Mouse (Mus musculus): ENCODE measurements around the gene Piwil4. TPM values are rescaled to one million over a fixed set of nuclear protein-coding genes. Genes with fewer than 3 reads are reported as not detected.

Piwil4 gene
- under 1 TPM in 1 of 2 experiments, not detected in 1; 0.19 TPM for total RNA-seq (2021)
- long read RNA-seq, experiment 1, result 0 reads
- long read RNA-seq, experiment 2, result 0 reads

GRCm38 (mm10) chr9:14740151-14740924, at the start of gene Piwil4:
Gene Piwil4, minus strand, starts transcription at chr9:14740733.
- DNase-seq (ENCODE audit: low spot score in 2 of 2), result no peak

- DNase-seq (ENCODE audit: low spot score in 2 of 2), result no peak
Observed at GRCm38 (mm10) chr9:14787356-14787755, 46.8 kb upstream of the Piwil4 start.

- peak; percentile 81 to 87 for DNase-seq (ENCODE audit: low spot score in 2 of 2)
Observed at GRCm38 (mm10) chr9:14784039-14785002, 43.8 kb upstream of the Piwil4 start, which contains the start of the genes Mre11a and Ankrd49. Gene Mre11a, plus strand, starts transcription at chr9:14784654. Gene Ankrd49, minus strand, starts transcription at chr9:14784856.

DNA sequence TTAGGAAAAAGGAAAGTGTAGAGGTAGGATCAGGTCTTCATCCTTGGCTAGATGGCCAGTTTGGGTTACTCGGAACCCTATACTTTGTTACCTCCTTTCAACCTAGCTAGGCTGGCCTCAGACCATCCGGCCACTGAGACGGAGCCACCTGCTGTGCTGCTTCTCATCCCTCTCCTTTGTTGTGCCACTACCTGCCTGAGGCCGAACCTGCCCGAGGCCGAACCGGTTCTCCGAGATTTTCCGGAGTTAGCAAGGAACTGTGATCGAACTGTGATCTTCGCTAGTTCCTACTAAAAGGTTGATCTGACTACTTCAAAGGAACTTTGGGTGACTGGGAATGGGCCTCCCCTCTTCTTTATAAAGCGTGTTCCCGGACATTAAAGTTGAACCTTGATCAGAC, 37.8 kb upstream of the Piwil4 start:
- DNase-seq (ENCODE audit: low spot score in 2 of 2), result no peak

DNA sequence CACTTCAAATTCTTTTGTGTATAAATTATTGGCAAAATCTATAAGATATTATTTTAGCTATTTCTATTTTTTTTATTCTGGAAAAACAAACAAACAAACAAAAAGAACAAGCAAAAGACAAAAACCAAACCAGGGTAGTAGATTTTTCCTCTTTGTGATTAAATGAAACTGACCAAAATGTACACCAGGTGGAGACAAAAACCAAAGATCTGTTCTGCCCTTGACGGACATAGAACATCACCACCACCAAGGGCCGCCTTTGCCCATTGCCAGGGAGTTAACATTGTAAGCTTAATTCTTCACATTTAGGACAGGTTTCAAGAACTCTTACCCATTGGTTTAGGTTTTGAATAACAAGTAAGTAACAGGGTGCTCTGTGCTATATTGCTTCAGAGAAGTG, 33.3 kb upstream of the Piwil4 start:
- DNase-seq (ENCODE audit: low spot score in 2 of 2), result no peak

DNA sequence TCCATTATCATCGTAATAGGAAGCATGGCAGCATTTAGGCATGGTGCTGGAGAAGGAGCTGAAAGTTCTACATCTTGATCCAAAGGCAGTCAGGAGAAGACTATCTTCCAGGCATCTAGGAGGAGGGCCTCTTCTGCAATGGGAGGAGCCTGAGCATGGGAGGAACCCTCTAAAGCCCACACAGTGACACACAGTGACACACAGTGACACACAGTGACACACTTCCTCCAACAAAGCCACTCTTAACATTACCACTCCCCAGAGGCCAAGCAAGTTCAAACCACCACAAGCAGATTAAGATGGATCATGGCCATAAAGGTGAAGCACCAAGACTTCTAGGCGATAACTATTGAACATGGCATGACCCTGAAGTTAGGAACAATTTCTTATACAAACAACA, 31.5 kb upstream of the Piwil4 start:
- DNase-seq (ENCODE audit: low spot score in 2 of 2), result no peak

GRCm38 (mm10) chr9:14770803-14771471, 30.4 kb upstream of the Piwil4 start, which contains the start of gene 1700012B09Rik:
Gene 1700012B09Rik, minus strand, starts transcription at chr9:14771030.
- DNase-seq (ENCODE audit: low spot score in 2 of 2), result no peak

- DNase-seq (ENCODE audit: low spot score in 2 of 2), result no peak
Observed at GRCm38 (mm10) chr9:14769811-14770210, 29.3 kb upstream of the Piwil4 start.

DNA sequence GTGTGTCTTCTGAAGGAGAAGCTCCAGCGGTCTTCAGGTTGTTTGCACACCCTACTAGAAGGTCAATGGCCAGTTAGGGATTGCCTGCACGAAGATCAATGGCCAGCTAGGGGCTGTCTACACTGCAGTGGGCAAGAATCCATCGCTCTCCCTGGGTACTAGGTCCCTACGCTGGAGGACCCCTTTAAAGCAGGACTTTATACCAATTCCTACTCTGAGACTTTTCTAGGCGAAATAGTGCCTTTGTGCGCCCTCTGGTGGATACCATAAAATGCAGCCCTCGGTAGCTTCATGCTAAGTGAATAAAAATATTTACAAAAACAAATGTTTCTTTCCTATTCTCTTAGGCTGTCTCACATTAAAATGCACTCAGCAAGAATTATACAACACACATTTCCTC, 24.2 kb upstream of the Piwil4 start:
- peak; percentile 48 to 56 for DNase-seq (ENCODE audit: low spot score in 2 of 2)

DNA sequence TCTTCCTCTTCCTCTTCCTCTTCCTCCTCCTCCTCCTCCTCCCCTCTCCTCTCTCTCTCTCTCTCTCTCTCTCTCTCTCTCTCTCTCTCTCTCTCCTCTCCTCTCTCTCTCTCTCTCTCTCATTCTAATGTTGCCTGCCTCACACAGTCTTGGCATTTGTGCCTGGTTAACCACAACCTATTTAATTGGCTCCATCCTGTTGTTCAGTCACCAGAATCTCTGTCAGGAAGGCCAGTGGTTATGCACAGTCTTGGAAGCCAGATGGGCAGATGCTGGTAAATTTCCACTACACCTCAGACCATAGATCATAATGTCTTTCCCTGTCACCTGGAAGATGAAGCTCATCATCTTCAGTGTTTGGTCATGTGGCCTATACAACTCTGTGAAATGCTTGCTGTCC, 18.7 kb upstream of the Piwil4 start:
- DNase-seq (ENCODE audit: low spot score in 2 of 2), result no peak

DNA sequence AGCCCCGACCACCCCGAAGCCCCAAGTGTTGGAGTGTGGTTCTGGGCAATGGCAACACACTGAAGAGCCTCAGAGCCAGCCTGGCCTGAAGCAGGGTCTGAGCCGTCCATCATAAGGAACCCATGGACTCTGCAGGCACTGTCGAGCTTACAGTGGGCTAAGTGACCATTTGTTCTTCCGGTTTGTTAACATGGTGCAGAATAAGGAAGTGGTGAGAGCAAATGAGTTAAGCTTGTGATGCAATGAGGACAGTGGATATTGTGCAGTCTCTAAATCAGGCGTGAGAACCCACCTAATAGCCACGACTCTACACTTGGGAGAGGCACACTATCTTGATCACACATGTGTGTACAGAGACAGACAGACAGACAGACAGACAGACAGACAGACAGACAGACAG, 18.1 kb upstream of the Piwil4 start:
- DNase-seq (ENCODE audit: low spot score in 2 of 2), result no peak

DNA sequence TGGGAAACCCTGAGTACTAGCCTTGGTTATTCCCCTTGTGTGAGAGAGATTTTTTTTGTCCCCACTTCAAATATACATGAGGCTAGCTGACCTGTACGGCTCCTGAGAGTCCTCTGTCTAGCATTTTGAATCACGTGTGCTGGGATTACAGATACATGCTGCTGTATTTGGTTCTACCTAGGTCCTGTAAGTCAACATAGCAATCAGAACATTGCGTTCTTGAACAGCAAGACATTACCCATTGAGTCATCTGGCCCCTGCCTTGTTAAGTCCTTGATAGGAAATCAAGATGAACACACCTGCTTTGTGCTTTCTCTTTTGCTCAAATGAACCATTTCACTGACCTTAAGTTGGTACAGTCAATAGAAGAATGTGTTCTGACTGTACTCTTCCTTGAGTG, 13.9 kb upstream of the Piwil4 start:
- no peak for DNase-seq (ENCODE audit: low spot score in 2 of 2)

DNA sequence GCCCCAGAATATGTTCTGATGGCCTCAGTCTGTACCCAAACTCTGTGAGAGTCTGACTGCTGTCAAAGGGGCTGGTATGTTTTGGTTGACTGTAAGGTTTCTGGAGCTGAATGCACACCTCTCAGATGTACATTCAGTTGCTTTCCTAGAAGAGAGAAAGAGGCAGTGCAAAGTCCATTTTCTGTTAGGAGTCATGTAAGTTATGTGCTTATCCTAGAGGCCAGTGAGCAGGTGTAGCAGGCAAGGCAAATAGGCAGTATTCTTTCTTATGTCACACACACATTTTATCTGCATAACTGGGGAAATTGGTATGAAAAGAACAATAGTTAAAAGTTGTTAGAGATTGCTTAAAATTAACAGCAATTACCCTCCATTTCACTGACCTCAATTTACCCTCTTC, 13.4 kb upstream of the Piwil4 start:
- no peak for DNase-seq (ENCODE audit: low spot score in 2 of 2)

DNA sequence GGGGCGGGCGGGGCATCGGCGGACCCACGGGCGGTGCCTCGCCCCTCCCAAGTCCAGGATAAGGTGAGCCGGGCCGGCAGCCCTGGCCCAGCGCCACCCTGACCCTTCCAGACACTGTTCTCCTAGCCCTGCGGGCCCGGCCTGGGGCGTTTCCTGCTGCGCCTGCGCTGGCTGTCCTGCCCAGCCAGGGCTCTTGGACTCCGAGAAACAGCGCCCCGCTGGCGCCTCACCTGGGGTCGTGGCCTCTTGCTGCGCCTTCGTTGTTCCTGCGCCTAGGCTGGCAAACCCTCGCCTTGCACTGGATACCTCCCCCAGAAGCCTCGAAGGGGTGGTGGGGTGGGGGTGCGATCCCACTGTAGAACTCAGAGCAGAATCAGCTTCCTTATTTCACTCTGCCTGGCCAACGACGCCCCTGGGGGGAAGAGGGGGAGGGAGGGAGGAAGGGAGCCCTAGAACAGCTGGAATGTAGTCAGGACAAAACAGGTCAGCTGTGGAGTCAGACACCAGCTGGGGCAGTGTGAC, 11.5 kb upstream of the Piwil4 start, which contains the start of gene Fut4:
Fut4 (minus strand) TSS at position 393 of the 522 bp plus-strand sequence.
- peak; percentile 57 to 63 for DNase-seq (ENCODE audit: low spot score in 2 of 2)

GRCm38 (mm10) chr9:14751503-14752000, 11.0 kb upstream of the Piwil4 start:
- peak; percentile 23 to 38 for DNase-seq (ENCODE audit: low spot score in 2 of 2)

- DNase-seq (ENCODE audit: low spot score in 2 of 2), result peak in 1 of 2 experiments; percentile 26
Observed at GRCm38 (mm10) chr9:14750901-14751502, 10.5 kb upstream of the Piwil4 start.

- no peak for DNase-seq (ENCODE audit: low spot score in 2 of 2)
Observed at GRCm38 (mm10) chr9:14739498-14740150, 909 bp downstream of the Piwil4 start.

DNA sequence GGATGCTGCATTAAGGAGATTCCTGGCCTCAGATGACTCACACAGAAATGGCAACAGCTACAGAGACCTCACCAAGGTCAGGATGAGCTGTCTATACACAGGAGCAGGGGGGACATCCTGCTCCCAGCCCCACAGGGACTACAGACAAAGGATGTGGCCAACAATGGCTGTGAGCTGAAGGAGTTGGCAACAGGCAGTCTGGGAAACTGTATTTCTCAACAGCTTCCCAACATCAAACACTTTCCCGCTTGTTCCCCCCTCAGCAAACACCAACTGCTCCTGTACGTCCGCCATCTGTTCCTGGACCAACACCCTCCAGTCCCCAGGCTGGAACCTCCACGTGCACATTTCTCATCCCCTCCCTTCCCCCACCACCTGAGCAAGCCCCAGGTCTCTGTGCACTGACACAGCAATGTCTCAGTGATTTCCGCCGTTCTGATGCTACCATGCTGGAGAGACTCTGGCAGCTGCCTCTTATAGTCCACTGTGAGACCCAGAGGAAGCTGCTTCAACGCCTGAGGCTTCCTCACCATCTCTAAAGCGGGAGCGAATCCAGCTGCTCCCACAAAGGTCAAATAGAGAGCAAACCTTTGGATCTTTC, 9.5 kb downstream of the Piwil4 start:
- no peak for DNase-seq (ENCODE audit: low spot score in 2 of 2)

DNA sequence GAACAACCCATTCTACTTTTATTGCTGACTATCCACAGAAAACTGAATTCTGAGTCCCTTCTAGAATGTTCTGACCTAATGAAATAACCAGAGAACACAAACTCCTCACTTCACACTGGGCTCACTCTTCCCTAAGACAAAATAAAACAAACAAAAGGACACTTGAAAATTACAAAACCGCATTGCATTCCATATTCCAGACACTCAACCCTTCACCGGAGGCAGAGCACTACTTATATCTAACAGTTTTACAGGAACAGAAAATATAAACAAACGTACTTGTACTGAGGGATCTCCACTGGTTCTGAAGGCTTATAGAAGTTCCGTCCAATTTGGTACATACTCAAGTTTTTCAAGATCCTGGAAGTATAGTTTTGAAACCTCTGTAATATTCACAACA, 12.2 kb downstream of the Piwil4 start:
- no peak for DNase-seq (ENCODE audit: low spot score in 2 of 2)

All from adrenal gland, adult 18-20 months (tissue).